In genomic region chr9:62366478-62367458, GRCm38 (mm10) we compare ENCODE assay signal across 8 mouse cellular contexts. TPM values are rescaled to one million over a fixed set of nuclear protein-coding genes. Genes with fewer than 3 reads are reported as not detected.
A peak's percentile ranks its signal among the peaks of the same experiment; 100 is the strongest.
DNase-seq lines count a peak whose midpoint lies in the region; ATAC-seq and TF ChIP-seq lines count a peak whose summit lies in the region.
"Had no signal": no experiment of that assay in that cellular context is flagged by ENCODE, and none has a peak within 500 bp of the region (broad histone marks: within the 10 kb centered on the region; RNA-seq: fewer than 3 reads in every experiment).

No protein-coding gene starts in this region.

- peak overlapping the region; percentile 78 for H3K27ac ChIP-seq in lung, embryonic 14.5 days (ENCODE audit: low read depth)
- H3K27ac ChIP-seq in hindbrain, embryonic 14.5 days = 0 out of 2 replicates have a peak overlapping the region, but pooled peaks have one; percentile 28
- H3K27ac ChIP-seq in olfactory bulb, adult 2 months (ENCODE audit: insufficient read depth, low read depth, low read length) = peak overlapping the region; percentile 70
- H3K27ac ChIP-seq: neural tube, embryonic 12.5 days had no signal

- no peak for TF ChIP-seq POLR2A in brain, embryonic 14.5 days (IDR thresholded peaks at IDR 0.05; ENCODE audit: borderline replicate concordance, extremely low read depth, insufficient read depth, insufficient read length, poor library complexity, severe bottlenecking)
- no peak for TF ChIP-seq POLR2A in olfactory bulb, adult 2 months (IDR thresholded peaks at IDR 0.05; ENCODE audit: insufficient read depth, low read depth, low read length)

- no peaks in the 10 kb centered on the region for H3K9me3 ChIP-seq in lung, embryonic 14.5 days (ENCODE audit: low read depth, low read length)
- no peaks in the 10 kb centered on the region for H3K9me3 ChIP-seq in hindbrain, embryonic 14.5 days (ENCODE audit: control insufficient read depth, low read length)
- H3K9me3 ChIP-seq: neural tube, embryonic 12.5 days had no signal

- H3K4me1 ChIP-seq in lung, embryonic 14.5 days (ENCODE audit: insufficient read depth) = peaks cover 72% of the 10 kb centered on the region
- H3K4me1 ChIP-seq in hindbrain, embryonic 14.5 days (replicated peaks; ENCODE audit: control insufficient read depth, insufficient read depth, low read length) = peaks cover 65% of the 10 kb centered on the region
- peaks cover 83% of the 10 kb centered on the region for H3K4me1 ChIP-seq in olfactory bulb, adult 2 months (ENCODE audit: control insufficient read depth, insufficient read depth, low read length)

- no peak overlapping the region for H3K4me3 ChIP-seq in lung, embryonic 14.5 days (ENCODE audit: low read depth, low read length)
- H3K4me3 ChIP-seq in hindbrain, embryonic 14.5 days (replicated peaks; ENCODE audit: low read length) = no peak overlapping the region
- H3K4me3 ChIP-seq in olfactory bulb, adult 2 months (ENCODE audit: insufficient read depth, low read depth, low read length) = no peak overlapping the region
- H3K4me3 ChIP-seq: neural tube, embryonic 12.5 days had no signal

- no peak for TF ChIP-seq CTCF in lung, embryonic 14.5 days (IDR thresholded peaks at IDR 0.05; ENCODE audit: low read depth)
- TF ChIP-seq CTCF in brain, embryonic 14.5 days (IDR thresholded peaks at IDR 0.05; ENCODE audit: borderline replicate concordance, extremely low read depth, insufficient read depth, insufficient read length) = no peak
- no peak for TF ChIP-seq CTCF in olfactory bulb, adult 2 months (IDR thresholded peaks at IDR 0.05; ENCODE audit: insufficient read depth, low read depth, low read length)

- no peak for ATAC-seq in lung, embryonic 14.5 days (ENCODE audit: insufficient read depth)
- peak; percentile 11; the same call in 1 of the 2 replicates for ATAC-seq in hindbrain, embryonic 14.5 days (ENCODE audit: low FRiP score)

- H3K4me2 ChIP-seq in lung, embryonic 14.5 days = no peak overlapping the region
- H3K4me2 ChIP-seq in hindbrain, embryonic 14.5 days (replicated peaks) = no peak overlapping the region
- H3K4me2 ChIP-seq: neural tube, embryonic 12.5 days had no signal

- DNase-seq in lung, embryonic 14.5 days = peak; percentile 26
- DNase-seq in lung, postnatal 25 days (ENCODE audit: low spot score) = no peak
- DNase-seq in brain, embryonic 14.5 days (ENCODE audit: low read depth) = peak; percentile 79
- DNase-seq in hindbrain, embryonic 14.5 days (ENCODE audit: low spot score) = no peak
- no peak for DNase-seq in adipocyte (ENCODE audit: low spot score)
- DNase-seq in layer of hippocampus, adult 9-11 months = no peak

- H3K36me3 ChIP-seq in lung, embryonic 14.5 days (ENCODE audit: insufficient read depth) = peaks cover 7% of the 10 kb centered on the region; the same call in 1 of the 2 replicates
- no peaks in the 10 kb centered on the region for H3K36me3 ChIP-seq in hindbrain, embryonic 14.5 days (replicated peaks; ENCODE audit: control insufficient read depth, insufficient read depth)
- H3K36me3 ChIP-seq: neural tube, embryonic 12.5 days had no signal

- H3K27me3 ChIP-seq in lung, embryonic 14.5 days (ENCODE audit: insufficient read depth, low read length) = no peaks in the 10 kb centered on the region
- no peaks in the 10 kb centered on the region for H3K27me3 ChIP-seq in hindbrain, embryonic 14.5 days (ENCODE audit: control insufficient read depth, insufficient read depth, low read length)
- H3K27me3 ChIP-seq: neural tube, embryonic 12.5 days had no signal

- H3K9ac ChIP-seq in lung, embryonic 14.5 days = 0 out of 2 replicates have a peak overlapping the region, but pooled peaks have one; percentile 18
- H3K9ac ChIP-seq in hindbrain, embryonic 14.5 days = no peak overlapping the region
- H3K9ac ChIP-seq: neural tube, embryonic 12.5 days had no signal

- WGBS in lung, embryonic 14.5 days = 54% methylated on average over 23 of the region's 23 CpGs
- WGBS in hindbrain, embryonic 14.5 days = 48% methylated on average over 23 of the region's 23 CpGs
- WGBS in olfactory bulb, adult 2 months = 27% methylated on average over 23 of the region's 23 CpGs

RNA-seq across cellular contexts. Expression of gene Anp32a, which starts 25.7 kb away (rescaled TPM):
- polyA plus RNA-seq in lung, embryonic 14.5 days (2014; fragmentation: Nextera tagmentation; extraction: Ambion mirVana) = 134 and 135 TPM in 2 replicates
- polyA plus RNA-seq in brain, embryonic 14.5 days (2012; rRNA removed) = 207 and 332 TPM in 2 replicates
- 73.0 and 85.4 TPM in 2 replicates for polyA plus RNA-seq in hindbrain, embryonic 14.5 days (2014; fragmentation: Nextera tagmentation; extraction: Ambion mirVana)
- polyA plus RNA-seq in olfactory bulb, adult 2 months (2012; ENCODE audit: insufficient read depth, insufficient read length, low replicate concordance, missing spikeins) = 1,184 TPM in 1 of 2 replicates, not detected in the other

Comparison
In these comparisons a context has a peak if more than half of its experiments do, and no peak if none do; other contexts are left out.
1. DNase-seq: peak in lung, embryonic 14.5 days (single experiment) and brain, embryonic 14.5 days (single experiment); none in lung, postnatal 25 days (single experiment), hindbrain, embryonic 14.5 days (single experiment), adipocyte (single experiment) and layer of hippocampus, adult 9-11 months (single experiment).
2. H3K27ac ChIP-seq: peak in every context shown above with its lines; median percentile 78 in lung, embryonic 14.5 days; 70 in olfactory bulb, adult 2 months; 28 in hindbrain, embryonic 14.5 days.